Mouse (Mus musculus) mouse embryonic stem cell (cell line): Measurements from ENCODE around the gene Adprhl1.

Experiments used
- in situ Hi-C, 2 experiments: fragments of 300-500 bp; cut with MboI; formaldehyde crosslinking; loops; 1 replicate in 1 of 2; 3 replicates in 1 of 2; pipeline ENCODE4 v1.14.3; 2019 to 2020; ENCODE audit warnings: low sequenced_read_pairs in 2 of 2, low pct_unique_long_range_greater_than_20kb in 1 of 2, mixed read lengths in 1 of 2; ENCODE audit not compliant: unreplicated experiment in 1 of 2

Gene Adprhl1

DNA sequence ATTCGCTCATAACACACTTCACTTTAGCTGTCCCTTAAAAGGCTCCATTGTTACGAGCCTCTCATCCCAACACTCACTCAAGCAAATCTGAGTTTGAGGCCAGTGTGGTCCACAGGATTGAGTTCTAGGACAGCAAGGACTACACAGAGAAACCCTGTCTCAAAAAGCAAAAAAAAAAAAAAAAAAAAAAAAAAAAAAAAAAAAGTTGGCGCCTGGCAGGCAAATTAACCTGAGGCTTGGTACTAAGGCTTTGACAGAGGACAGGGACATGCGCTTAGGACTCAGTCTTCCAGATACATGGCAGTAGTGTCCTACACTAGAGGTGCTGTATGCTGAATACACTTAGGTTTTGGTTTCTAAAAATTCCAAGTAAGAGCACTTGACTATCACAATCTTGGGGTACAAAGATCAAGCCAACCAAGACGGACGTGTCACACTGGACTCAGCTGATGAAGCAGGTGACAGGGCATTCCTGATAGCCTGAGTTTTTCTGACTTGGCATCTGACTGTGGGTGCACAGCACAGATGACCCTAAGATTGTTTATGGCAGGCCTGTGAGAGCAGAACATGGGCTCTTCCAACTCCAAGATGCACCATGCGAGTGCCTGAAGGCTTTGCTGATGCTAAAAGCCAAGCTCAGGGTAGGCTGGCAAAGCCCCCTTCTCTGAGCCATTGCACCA lies 76.6 kb downstream of the Adprhl1 start:
- in situ Hi-C loops: no loop called here

DNA sequence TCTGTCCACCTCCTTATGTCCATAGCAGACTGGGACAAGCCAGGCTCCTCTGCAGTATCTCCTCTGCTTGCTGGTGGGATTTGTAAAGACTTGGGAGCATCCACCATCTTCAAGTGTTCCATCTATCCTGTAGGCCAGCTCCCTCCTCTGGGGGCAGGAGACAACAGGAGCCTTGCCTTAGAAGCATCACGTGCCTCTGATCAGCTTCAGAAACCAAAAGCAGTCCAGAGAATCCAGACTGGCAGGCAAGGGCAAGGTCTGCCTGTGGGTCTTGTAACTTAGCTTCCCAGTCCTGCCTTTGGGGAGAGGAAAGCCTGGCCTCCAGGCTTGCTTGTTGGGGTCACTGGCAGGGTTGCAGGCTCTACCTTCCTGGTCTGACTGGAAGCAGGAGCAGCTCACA lies 78.3 kb downstream of the Adprhl1 start:
- in situ Hi-C loops: no loop called here

DNA sequence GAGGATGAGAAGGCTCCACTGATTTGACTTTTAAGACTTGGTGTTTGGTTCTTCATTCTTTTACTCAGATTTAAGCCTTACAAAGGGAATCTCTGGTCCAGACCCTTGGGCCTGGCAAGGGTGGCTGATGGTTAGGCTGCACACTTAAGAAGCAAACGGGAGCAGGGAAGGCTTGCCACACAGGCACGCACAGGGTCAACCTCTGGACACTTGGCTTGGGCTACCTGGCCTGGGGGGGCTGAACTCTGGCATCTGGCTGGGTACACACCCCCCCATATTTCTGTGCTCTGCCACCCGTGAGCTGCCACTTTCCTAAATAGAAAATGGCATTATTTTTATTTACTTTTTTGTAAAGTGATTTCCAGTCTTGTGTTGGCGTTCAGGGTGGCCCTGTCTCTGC lies 79.2 kb downstream of the Adprhl1 start:
- in situ Hi-C loops: no loop called here

DNA sequence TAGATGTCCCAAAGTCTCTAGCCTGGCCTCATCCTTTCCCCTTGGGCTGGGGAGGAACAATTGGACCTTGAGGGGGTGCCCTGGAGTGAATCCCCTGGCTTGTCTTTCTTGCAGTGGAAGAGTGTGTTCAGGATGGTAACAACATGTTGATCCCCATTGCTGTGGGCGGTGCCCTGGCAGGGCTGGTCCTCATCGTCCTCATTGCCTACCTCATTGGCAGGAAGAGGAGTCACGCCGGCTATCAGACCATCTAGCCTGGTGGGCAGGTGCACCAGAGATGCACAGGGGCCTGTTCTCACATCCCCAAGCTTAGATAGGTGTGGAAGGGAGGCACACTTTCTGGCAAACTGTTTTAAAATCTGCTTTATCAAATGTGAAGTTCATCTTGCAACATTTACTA lies 79.7 kb downstream of the Adprhl1 start:
- in situ Hi-C loops: no loop called here
